Mouse (Mus musculus) skeletal muscle tissue, adult 2 months (tissue): ENCODE measurements around the gene Mboat7.

Experiments used
- DNase-seq: peaks from one replicate; pipeline ENCODE4 v3.0.0-alpha.2; 2012; ENCODE audit warnings: low read depth, low spot score

Mboat7 gene

GRCm38 (mm10) chr7:3644348-3644671, 49.0 kb downstream of the Mboat7 start:
- no peak for DNase-seq

- no peak for DNase-seq
These were observed 49.5 kb downstream of the Mboat7 start for GRCm38 (mm10) chr7:3643843-3644242.

DNA sequence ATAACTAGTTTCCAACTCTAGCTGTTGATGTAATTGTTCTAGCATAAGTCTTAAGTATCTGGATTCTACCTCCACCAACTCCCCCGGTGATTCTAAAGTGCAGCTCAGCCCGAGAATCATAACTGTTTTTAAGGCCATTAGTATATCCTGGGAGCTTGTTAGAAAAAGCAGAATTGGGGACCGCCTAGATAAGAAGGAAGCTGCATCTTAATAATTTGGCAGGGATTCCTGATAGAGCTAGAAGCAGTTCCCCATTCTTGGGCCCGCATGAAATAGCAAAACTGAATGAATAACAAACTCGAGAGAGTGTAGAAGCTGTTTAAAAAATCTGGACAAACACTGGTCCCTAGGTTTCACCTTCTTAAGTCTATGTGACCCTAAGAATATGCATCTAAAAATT, 49.9 kb downstream of the Mboat7 start:
- no peak for DNase-seq

DNA sequence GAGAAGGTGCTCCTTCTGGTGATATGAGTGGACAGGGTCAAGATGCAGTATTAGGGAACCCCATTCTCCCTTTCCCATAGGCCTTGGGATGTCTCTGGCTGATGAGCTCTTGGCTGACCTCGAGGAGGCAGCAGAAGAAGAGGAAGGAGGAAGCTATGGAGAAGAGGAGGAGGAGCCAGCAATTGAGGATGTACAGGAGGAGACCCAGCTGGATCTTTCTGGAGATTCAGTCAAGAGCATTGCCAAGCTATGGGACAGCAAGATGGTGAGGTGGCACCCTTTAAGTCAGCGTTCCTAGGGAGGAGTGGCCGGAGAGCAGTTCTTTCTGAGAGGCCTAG, 62.9 kb downstream of the Mboat7 start:
- DNase-seq: no peak

DNA sequence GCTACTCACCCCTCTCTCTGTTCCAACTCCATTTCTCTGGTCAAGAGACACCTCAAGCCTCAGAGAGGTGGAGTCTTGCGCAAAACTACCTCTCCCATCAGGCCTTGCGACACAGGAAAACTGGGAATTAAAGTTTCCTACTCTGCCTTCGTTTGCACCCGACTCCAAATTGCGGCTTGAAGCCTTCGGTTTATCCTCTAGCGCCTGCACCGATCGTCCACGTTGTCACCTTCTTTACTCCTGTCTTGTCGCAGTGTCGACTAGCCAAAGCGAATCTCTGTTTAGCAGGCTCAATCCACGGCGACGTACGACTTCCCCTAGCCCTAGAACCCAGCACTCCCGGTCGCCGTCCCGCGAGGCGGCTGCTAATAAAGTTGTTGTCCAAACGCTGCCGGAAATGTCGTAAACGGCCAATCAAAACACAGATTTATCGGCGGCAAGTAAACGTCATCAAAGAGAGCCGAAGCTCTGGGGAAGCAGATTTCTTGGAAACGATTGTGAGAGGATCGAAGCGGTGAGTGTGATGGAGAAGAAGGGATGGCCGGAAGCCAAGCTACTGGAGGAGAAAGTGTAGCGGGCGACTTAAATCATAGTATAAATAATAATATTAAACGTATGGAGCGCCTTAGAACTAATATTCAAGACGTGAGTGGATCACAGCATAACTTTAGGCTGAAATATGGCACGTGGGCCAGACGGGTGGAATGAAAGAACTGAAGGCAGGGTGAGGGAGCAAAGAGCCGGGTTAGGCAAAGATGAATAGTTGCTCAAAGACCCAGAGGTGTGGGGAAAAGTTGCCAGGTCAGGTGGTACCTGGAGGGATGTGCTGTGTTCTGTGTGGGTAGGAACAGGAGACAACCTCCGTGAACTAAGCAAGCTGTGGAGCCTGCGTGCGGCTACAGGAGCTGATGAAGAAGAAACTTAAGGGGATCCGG, 63.5 kb downstream of the Mboat7 start, which contains the start of the genes Tfpt and Prpf31:
Tfpt (minus strand) TSS at position 387 of the 935 bp plus-strand sequence.
Prpf31 (plus strand) TSS at position 443 of the 935 bp plus-strand sequence.
- DNase-seq: peak; percentile 94

DNA sequence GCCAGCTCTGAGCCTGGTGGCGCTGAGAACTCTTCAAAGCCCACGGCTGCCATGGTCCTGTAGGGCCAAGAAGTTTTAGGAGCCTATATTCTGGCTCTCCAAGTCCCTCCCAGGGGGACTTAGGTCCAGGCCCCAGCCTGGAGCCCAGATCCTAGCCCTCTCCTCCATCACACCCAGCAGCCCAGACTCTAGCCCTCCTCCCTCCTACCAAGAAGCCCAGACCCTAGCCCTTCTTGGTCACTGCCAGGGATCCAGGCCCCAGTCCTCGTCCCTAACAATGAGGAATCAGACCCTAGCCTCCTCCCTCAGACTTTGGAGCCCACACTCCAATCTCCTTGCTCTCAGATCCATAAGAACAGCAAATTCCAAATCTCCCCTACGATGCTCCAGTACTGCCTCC, 64.3 kb downstream of the Mboat7 start:
- DNase-seq: no peak
